Mouse (Mus musculus) spleen, adult 2 months (tissue): ENCODE measurements around the gene Otud7b.
A peak's percentile ranks its signal among the peaks of the same experiment; 100 is the strongest.

Source experiments
- CTCF ChIP-seq: fragments of 200-500 bp; IDR thresholded peaks from 2 replicates; pipeline ENCODE4 v1.5.1; 2011; ENCODE audit warnings: mild to moderate bottlenecking, inconsistent platforms; ENCODE audit not compliant: insufficient read depth, insufficient read length, insufficient replicate concordance; ENCODE audit errors: extremely low read depth
- POLR2A ChIP-seq: fragments of 200-500 bp; IDR thresholded peaks from 2 replicates; pipeline ENCODE4 v1.6.1; 2011; ENCODE audit warnings: low read depth, low read length, inconsistent platforms

DNA sequence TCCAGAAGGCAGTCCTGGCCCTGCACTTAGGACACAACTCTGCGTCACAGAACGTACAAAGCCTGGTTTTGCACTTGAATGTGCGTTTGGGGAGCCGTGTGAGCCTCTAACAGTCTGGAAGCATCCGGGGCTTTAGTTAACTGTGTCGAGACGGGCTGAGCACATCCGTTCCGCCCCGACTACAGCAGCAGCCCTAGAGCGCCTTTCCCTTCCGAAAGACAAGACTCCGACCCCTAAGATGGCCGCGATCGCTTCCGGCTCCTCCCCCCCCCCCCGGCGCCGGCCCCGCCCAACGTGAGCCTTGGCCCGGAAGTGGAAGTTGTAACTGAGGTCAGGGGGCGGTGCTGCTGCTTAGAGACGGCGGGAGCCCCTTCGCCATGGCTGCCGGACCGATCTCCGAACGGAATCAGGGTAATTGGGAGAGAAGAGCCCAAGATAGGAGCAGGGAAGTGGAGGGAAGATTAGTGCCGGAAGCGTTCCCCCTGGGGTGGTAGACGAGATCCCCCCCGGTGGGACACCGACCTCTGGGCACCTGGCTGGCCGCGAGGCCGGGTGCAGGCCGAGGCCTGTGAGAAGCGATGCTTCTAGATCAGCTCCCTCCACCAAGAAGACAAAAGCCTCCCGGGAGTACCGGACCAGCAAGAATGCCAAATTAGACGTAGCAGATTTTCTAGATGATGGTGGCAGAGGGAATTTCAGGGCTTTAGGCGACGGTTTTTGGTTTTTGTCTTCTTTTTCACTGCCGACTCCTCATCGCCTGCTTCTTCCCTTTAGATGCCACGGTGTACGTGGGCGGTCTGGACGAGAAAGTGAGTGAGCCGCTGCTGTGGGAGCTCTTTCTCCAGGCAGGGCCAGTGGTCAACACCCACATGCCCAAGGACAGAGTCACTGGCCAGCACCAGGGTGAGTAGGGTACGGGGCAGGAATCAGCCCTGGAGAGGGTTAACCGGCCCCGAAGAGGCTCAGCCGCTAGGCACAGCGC, 68.2 kb downstream of the Otud7b start, which contains the start of gene Sf3b4:
- TF ChIP-seq CTCF (no peak), POLR2A (peak; percentile 65)
